Mouse (Mus musculus) olfactory bulb, adult 2 months (tissue): ENCODE results near the gene Fam185a. TPM values are rescaled to one million over a fixed set of nuclear protein-coding genes. Genes with fewer than 3 reads are reported as not detected.

ENCODE experiments used
- H3K27ac ChIP-seq: fragments of 200-500 bp; 2 replicates; pipeline ENCODE4 v1.5.1; 2012; ENCODE audit warnings: low read depth, low read length; ENCODE audit not compliant: insufficient read depth
- H3K4me1 ChIP-seq: fragments of 200-500 bp; 2 replicates; pipeline ENCODE4 v1.6.1; 2012; ENCODE audit warnings: low read length; ENCODE audit not compliant: control insufficient read depth, insufficient read depth
- H3K4me3 ChIP-seq: fragments of 200-500 bp; 2 replicates; pipeline ENCODE4 v1.5.1; 2012; ENCODE audit warnings: mild to moderate bottlenecking, low read depth, low read length, moderate library complexity; ENCODE audit not compliant: insufficient read depth
- CTCF ChIP-seq: fragments of 200-500 bp; IDR thresholded peaks from 2 replicates; pipeline ENCODE4 v1.5.1; 2012; ENCODE audit warnings: low read depth, mild to moderate bottlenecking, low read length, moderate library complexity; ENCODE audit not compliant: insufficient read depth
- POLR2A ChIP-seq: fragments of 200-500 bp; IDR thresholded peaks from 2 replicates; pipeline ENCODE4 v1.6.1; 2012; ENCODE audit warnings: mild to moderate bottlenecking, low read depth, low read length, moderate library complexity; ENCODE audit not compliant: insufficient read depth
- WGBS: fragments of 180-500 bp; shearing (Covaris S2); methylation state at CpG from one replicate; pipeline ENCODE4 v1.1.7; 2018; 5-methylcytosine and 5-hydroxymethylcytosine counted together
- polyA plus RNA-seq: library from polyadenylated mRNA; stranded (reverse); fragments of >200 nt; gene quantifications from 2 replicates; pipeline ENCODE4 v1.2.4, GENCODE M21; 2012; ENCODE audit warnings: low replicate concordance; ENCODE audit not compliant: missing spikeins, insufficient read depth, insufficient read length

Gene Fam185a
- polyA plus RNA-seq, 1 experiment = not detected

- TF ChIP-seq CTCF (no peak), POLR2A (no peak)
- no peak overlapping the region for H3K4me3 ChIP-seq
- no peak overlapping the region for H3K27ac ChIP-seq
- no peaks in the 10 kb centered on the region for H3K4me1 ChIP-seq
- WGBS = 79% methylated on average over 2 of the region's 2 CpGs
Observed at GRCm38 (mm10) chr5:21517562-21517961, 92.8 kb downstream of the Fam185a start.

DNA sequence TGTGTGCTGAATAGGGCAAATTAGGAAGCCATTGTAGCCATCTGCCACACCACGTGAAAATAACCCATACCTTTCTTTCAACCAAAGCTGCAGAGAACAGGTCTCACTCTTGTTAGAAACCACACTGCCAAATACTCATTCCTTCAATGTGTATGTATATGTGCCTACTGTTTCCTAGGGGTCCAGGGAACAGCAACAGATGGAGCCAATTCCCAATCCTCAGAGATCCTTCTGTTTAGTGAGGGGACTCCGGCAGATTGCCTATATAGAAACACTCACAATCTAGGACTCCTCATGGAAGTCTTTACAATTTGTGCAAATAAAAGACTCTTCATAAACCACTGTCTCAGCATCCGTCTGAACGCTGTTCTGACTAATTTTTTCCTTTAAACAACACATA is 93.4 kb downstream of the Fam185a start:
- TF ChIP-seq POLR2A (no peak), CTCF (no peak)
- 74% methylated on average over 4 of the region's 4 CpGs for WGBS
- no peaks in the 10 kb centered on the region for H3K4me1 ChIP-seq
- H3K27ac ChIP-seq = no peak overlapping the region
- H3K4me3 ChIP-seq = no peak overlapping the region

DNA sequence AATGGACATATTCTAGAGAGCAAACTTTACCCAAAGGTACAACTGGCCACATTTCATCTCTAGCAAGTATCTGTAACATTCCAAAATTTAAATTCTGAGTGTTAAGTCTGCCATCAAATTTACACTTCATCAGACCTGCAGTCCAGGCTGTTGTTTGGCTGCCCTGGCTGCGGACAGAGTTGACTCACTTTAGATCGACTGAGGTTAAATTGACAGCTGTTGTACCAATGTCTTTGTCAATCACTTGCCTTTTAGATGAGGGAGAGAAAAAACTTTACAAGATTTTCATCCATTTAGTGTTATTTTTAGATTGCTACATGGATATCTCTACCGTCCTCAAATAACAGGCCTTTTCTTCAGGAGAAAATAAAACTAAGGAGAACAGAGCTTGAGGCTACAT is 94.4 kb downstream of the Fam185a start:
- TF ChIP-seq CTCF = no peak
- no peak for TF ChIP-seq POLR2A
- Histone ChIP-seq H3K4me1 (no peaks in the 10 kb centered on the region), H3K27ac (no peak overlapping the region), H3K4me3 (no peak overlapping the region)
- 84% methylated on average over 3 of the region's 3 CpGs for WGBS

GRCm38 (mm10) chr5:21526835-21527485 is 102.2 kb downstream of the Fam185a start:
- H3K4me1 ChIP-seq = no peaks in the 10 kb centered on the region
- H3K4me3 ChIP-seq = no peak overlapping the region
- TF ChIP-seq CTCF (no peak), POLR2A (no peak)
- WGBS = 69% methylated on average over 11 of the region's 11 CpGs
- H3K27ac ChIP-seq = no peak overlapping the region

GRCm38 (mm10) chr5:21527488-21527911 is 102.7 kb downstream of the Fam185a start:
- H3K4me3 ChIP-seq = no peak overlapping the region
- H3K27ac ChIP-seq = no peak overlapping the region
- H3K4me1 ChIP-seq = no peaks in the 10 kb centered on the region
- 78% methylated on average over 4 of the region's 4 CpGs for WGBS
- TF ChIP-seq CTCF (no peak), POLR2A (no peak)

GRCm38 (mm10) chr5:21528068-21528842 is 103.5 kb downstream of the Fam185a start:
- no peak overlapping the region for H3K27ac ChIP-seq
- H3K4me3 ChIP-seq = no peak overlapping the region
- no peak for TF ChIP-seq CTCF
- TF ChIP-seq POLR2A = no peak
- WGBS = 87% methylated on average over 15 of the region's 15 CpGs
- no peaks in the 10 kb centered on the region for H3K4me1 ChIP-seq

DNA sequence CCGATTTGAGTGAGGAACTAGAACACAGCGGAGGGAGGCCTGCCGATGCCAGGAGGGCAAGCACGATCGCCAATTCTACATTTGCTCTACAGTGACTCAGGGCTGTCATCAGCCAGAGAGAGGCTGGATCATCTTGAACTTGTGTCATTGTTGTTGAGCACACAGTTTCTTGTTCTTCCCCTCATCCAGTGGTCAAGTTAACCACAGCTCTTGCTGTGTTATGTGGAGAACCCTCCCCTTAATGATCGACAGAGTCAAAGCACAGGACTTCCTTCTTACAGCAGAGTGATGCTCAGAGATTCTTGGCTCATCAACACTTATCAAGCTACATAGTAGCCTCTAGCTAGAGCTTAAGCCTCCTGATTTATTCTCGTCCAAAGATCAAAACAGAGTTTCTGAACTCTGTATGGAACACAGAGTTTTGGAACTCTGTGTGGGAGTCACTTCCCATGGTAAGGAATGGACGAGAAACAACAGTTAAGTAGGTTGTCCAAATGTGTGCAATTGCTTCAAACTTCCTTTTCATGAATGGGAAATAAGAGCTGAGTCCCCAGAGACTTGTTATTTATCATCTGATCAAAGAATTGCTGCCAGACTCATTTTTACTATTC is 104.5 kb downstream of the Fam185a start:
- Histone ChIP-seq H3K4me3 (no peak overlapping the region), H3K27ac (no peak overlapping the region), H3K4me1 (no peaks in the 10 kb centered on the region)
- no peak for TF ChIP-seq POLR2A
- 85% methylated on average over 8 of the region's 8 CpGs for WGBS

Other genes starting within 250 kb of the Fam185a start
- gene Gsap, start 238.7 kb upstream of the Fam185a start, polyA plus RNA-seq = not detected in 2 replicates
- not detected in 2 replicates for gene Fgl2, start 52.3 kb upstream of the Fam185a start, polyA plus RNA-seq
- not detected in 2 replicates for gene Ccdc146, start 281 bp upstream of the Fam185a start, polyA plus RNA-seq
- not detected in 2 replicates for gene Lrrc17, start 118.6 kb downstream of the Fam185a start, polyA plus RNA-seq
- not detected in 2 replicates for gene Fbxl13, start 220.7 kb downstream of the Fam185a start, polyA plus RNA-seq
- not detected in 2 replicates for gene Armc10, start 220.9 kb downstream of the Fam185a start, polyA plus RNA-seq